ENCODE assay signal across 10 mouse cellular contexts in the genomic region with DNA sequence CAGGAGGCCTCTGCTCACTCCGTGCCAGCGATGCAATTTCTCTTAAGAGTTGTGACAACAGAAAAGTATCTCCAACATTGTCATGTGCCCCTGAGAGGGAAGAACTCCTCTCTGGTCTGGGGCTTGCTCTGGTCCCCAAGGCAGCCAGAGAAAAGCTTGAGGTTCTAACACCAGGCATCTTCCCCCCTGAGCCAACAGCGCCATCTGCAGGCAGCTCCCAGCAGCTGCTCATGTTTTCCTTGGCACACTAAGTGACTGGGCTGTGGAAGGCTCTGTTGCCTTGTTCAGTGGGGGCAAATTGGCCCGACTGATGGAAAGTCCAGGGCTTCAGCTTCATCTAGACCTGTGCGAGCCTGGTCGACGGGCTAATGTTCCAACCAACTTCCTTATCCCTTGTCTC. TPM values are rescaled to one million over a fixed set of nuclear protein-coding genes. Genes with fewer than 3 reads are reported as not detected.
A peak's percentile ranks its signal among the peaks of the same experiment; 100 is the strongest.
DNase-seq lines count a peak whose midpoint lies in the region; ATAC-seq and TF ChIP-seq lines count a peak whose summit lies in the region.
"Had no signal": no experiment of that assay in that cellular context is flagged by ENCODE, and none has a peak within 500 bp of the region (broad histone marks: within the 10 kb centered on the region; RNA-seq: fewer than 3 reads in every experiment).

No protein-coding gene starts in this region.

- no peaks in the 10 kb centered on the region for H3K27me3 ChIP-seq in Patski
- H3K27me3 ChIP-seq: heart, embryonic 13.5 days had no signal

- ATAC-seq in Patski, result no peak
- no peak for ATAC-seq in inflammation-experienced regulatory T-cells, adult 6 months

- in situ Hi-C loops in Patski (cut with MboI; ENCODE audit: low pct_unique_long_range_greater_than_20kb), result no loop called here

- CTCF ChIA-PET in Patski (lab: Charles Lee), result interaction anchor here (1.6 to 2.1 kb wide), 2 partner anchors 9 to 27 kb away, joined by 5 read pairs; no protein-coding TSS in a partner anchor

- POLR2A ChIA-PET in Patski (lab: Charles Lee), result interaction anchor here (0.5 kb wide), 1 partner anchor 35 kb away, joined by 3 read pairs; no protein-coding TSS in a partner anchor

- peak; percentile 75 for TF ChIP-seq CTCF in Patski (IDR thresholded peaks at IDR 0.05)

- DNase-seq in cerebellum, postnatal 14 days, result peak; percentile 9 to 39
- DNase-seq in cerebellum, adult 8-10 months, result no peak
- peak; percentile 30 to 43 for DNase-seq in left cerebral cortex, adult 18-20 months (ENCODE audit: low spot score in 2 of 2)
- no peak for DNase-seq in left cerebral cortex, adult 8-10 months (ENCODE audit: low spot score in 2 of 2)
- no peak for DNase-seq in Patski (ENCODE audit: low read depth, low spot score)
- peak; percentile 13 for DNase-seq in gastrocnemius, postnatal 25 days
- peak; percentile 25 for DNase-seq in skeletal muscle tissue, adult 2 months (ENCODE audit: low read depth, low spot score)

RNA-seq across cellular contexts. Expression of a gene that starts 31.5 kb away (rescaled TPM):
- 1 to 10 TPM; 1.1 to 1.2 TPM for total RNA-seq in left cerebral cortex, adult 18-20 months (2021)
- total RNA-seq in left cerebral cortex, adult 8-10 months (2022), result 1 to 10 TPM in 3 of 4 experiments, under 1 TPM in 1; 0.61 to 1.4 (median 1.2) TPM
- not detected for polyA plus RNA-seq in Patski (2021)
- not detected for total RNA-seq in gastrocnemius, postnatal 25 days (2021)
- not detected for polyA plus RNA-seq in inflammation-experienced regulatory T-cells, adult 6 months (2017; shearing (Covaris generic))
- polyA plus RNA-seq: liver, embryonic 16.5 days had no signal

Comparison
In these comparisons a context has a peak if more than half of its experiments do, and no peak if none do; other contexts are left out.
1. DNase-seq: peak in cerebellum, postnatal 14 days (2 of 2), left cerebral cortex, adult 18-20 months (2 of 2), gastrocnemius, postnatal 25 days (single experiment) and skeletal muscle tissue, adult 2 months (single experiment); none in cerebellum, adult 8-10 months (single experiment), left cerebral cortex, adult 8-10 months (0 of 2) and Patski (single experiment).